Mouse (Mus musculus) embryonic facial prominence, embryonic 15.5 days (tissue): ENCODE measurements around the gene Pla2g12b. TPM values are rescaled to one million over a fixed set of nuclear protein-coding genes. Genes with fewer than 3 reads are reported as not detected.

ENCODE experiments used
- ATAC-seq: fragments of 200-750 bp; cut with Nextera tagmentation; 2 replicates; pipeline ENCODE4 v1.8.0; 2017; ENCODE audit warnings: low read depth, moderate TSS enrichment; ENCODE audit not compliant: insufficient number of reproducible peaks, low FRiP score, low TSS enrichment
- H3K27ac ChIP-seq: fragments of 300-500 bp; sonication (generic); replicated peaks from 2 replicates; pipeline ENCODE4 v1.5.1; 2015; ENCODE audit warnings: mild to moderate bottlenecking, inconsistent platforms
- H3K27me3 ChIP-seq: fragments of 300-500 bp; sonication (generic); 2 replicates; pipeline ENCODE4 v1.6.1; 2015; ENCODE audit warnings: inconsistent platforms
- H3K36me3 ChIP-seq: fragments of 300-500 bp; sonication (generic); 2 replicates; pipeline ENCODE4 v1.6.1; 2015; ENCODE audit warnings: mild to moderate bottlenecking, inconsistent platforms
- H3K4me1 ChIP-seq: fragments of 300-500 bp; sonication (generic); 2 replicates; pipeline ENCODE4 v1.6.1; 2015; ENCODE audit warnings: inconsistent platforms
- H3K4me2 ChIP-seq: fragments of 300-500 bp; sonication (generic); replicated peaks from 2 replicates; pipeline ENCODE4 v1.6.1; 2015; ENCODE audit warnings: mild to moderate bottlenecking, inconsistent platforms
- H3K4me3 ChIP-seq: fragments of 300-500 bp; sonication (generic); replicated peaks from 2 replicates; pipeline ENCODE4 v1.5.1; 2015; ENCODE audit warnings: mild to moderate bottlenecking, inconsistent platforms
- H3K9ac ChIP-seq: fragments of 300-500 bp; sonication (generic); 2 replicates; pipeline ENCODE4 v1.6.1; 2015; ENCODE audit warnings: inconsistent platforms
- H3K9me3 ChIP-seq: fragments of 300-500 bp; sonication (generic); replicated peaks from 2 replicates; pipeline ENCODE4 v1.6.1; 2016; ENCODE audit warnings: inconsistent platforms
- WGBS: fragments of 180-500 bp; shearing (Covaris S2); methylation state at CpG from one replicate; pipeline ENCODE4 v1.1.7; 2015; 5-methylcytosine and 5-hydroxymethylcytosine counted together
- polyA plus RNA-seq: library from polyadenylated mRNA; unstranded; fragments of >200 nt; fragmentation: Nextera tagmentation; extraction: Ambion mirVana; gene quantifications from 2 replicates; pipeline ENCODE4 v1.2.1, GENCODE M21; 2015

Pla2g12b gene
- polyA plus RNA-seq, 1 experiment from 2014 or later: 0.20 TPM

GRCm38 (mm10) chr10:59441735-59442134 is 38.3 kb downstream of the Pla2g12b start, which contains the start of gene Oit3:
Oit3 (minus strand) TSS chr10:59441778.
- Histone ChIP-seq H3K9me3 (no peaks in the 10 kb centered on the region), H3K4me3 (no peak within 1 kb of the TSS), H3K27me3 (no peaks in the 10 kb centered on the region), H3K4me2 (no peak within 1 kb of the TSS), H3K9ac (no peak within 1 kb of the TSS), H3K4me1 (peaks cover 14% of the 10 kb centered on the region), H3K36me3 (no peaks in the 10 kb centered on the region), H3K27ac (no peak within 1 kb of the TSS)
- WGBS: 81% methylated on average over 11 of the region's 11 CpGs
- no peak for ATAC-seq

- Histone ChIP-seq H3K27ac (no peak overlapping the region), H3K27me3 (no peaks in the 10 kb centered on the region), H3K36me3 (peaks cover 2% of the 10 kb centered on the region; the same call in 1 of the 2 replicates), H3K9me3 (no peaks in the 10 kb centered on the region), H3K9ac (no peak overlapping the region), H3K4me1 (peaks cover 14% of the 10 kb centered on the region), H3K4me3 (no peak overlapping the region), H3K4me2 (no peak overlapping the region)
- 49% methylated on average over 7 of the region's 7 CpGs for WGBS
- no peak for ATAC-seq
Observed at GRCm38 (mm10) chr10:59443212-59443611, 39.8 kb downstream of the Pla2g12b start.

- H3K27ac ChIP-seq: no peak overlapping the region
- ATAC-seq: no peak
- no peaks in the 10 kb centered on the region for H3K9me3 ChIP-seq
- H3K4me2 ChIP-seq: no peak overlapping the region
- H3K27me3 ChIP-seq: no peaks in the 10 kb centered on the region
- no peak overlapping the region for H3K9ac ChIP-seq
- H3K4me1 ChIP-seq: peaks cover 13% of the 10 kb centered on the region
- WGBS: 88% methylated on average over 3 of the region's 3 CpGs
- H3K36me3 ChIP-seq: peaks cover 9% of the 10 kb centered on the region
- H3K4me3 ChIP-seq: no peak overlapping the region
Observed at GRCm38 (mm10) chr10:59444106-59444505, 40.6 kb downstream of the Pla2g12b start.

- ATAC-seq: no peak
- Histone ChIP-seq H3K27ac (no peak overlapping the region), H3K4me2 (no peak overlapping the region), H3K9me3 (no peaks in the 10 kb centered on the region), H3K9ac (no peak overlapping the region), H3K36me3 (peaks cover 11% of the 10 kb centered on the region), H3K4me3 (no peak overlapping the region), H3K27me3 (no peaks in the 10 kb centered on the region), H3K4me1 (peaks cover 8% of the 10 kb centered on the region)
- 38% methylated on average over 8 of the region's 8 CpGs for WGBS
Observed at GRCm38 (mm10) chr10:59444635-59445034, 41.2 kb downstream of the Pla2g12b start.

- Histone ChIP-seq H3K4me2 (no peak overlapping the region), H3K4me1 (no peaks in the 10 kb centered on the region), H3K36me3 (peaks cover 13% of the 10 kb centered on the region), H3K27ac (0 out of 2 replicates have a peak overlapping the region, but pooled peaks have one; percentile 30), H3K9ac (no peak overlapping the region), H3K27me3 (no peaks in the 10 kb centered on the region), H3K4me3 (no peak overlapping the region), H3K9me3 (no peaks in the 10 kb centered on the region)
- ATAC-seq: no peak
- WGBS: 79% methylated on average over 10 of the region's 10 CpGs
Observed at GRCm38 (mm10) chr10:59446911-59447437, 43.5 kb downstream of the Pla2g12b start.

GRCm38 (mm10) chr10:59447546-59447945 is 44.1 kb downstream of the Pla2g12b start:
- ATAC-seq: no peak

GRCm38 (mm10) chr10:59451839-59452238 is 48.4 kb downstream of the Pla2g12b start:
- H3K36me3 ChIP-seq: peaks cover 19% of the 10 kb centered on the region
- H3K4me3 ChIP-seq: no peak overlapping the region
- no peaks in the 10 kb centered on the region for H3K4me1 ChIP-seq
- no peaks in the 10 kb centered on the region for H3K9me3 ChIP-seq
- H3K27ac ChIP-seq: no peak overlapping the region
- no peak overlapping the region for H3K9ac ChIP-seq
- no peaks in the 10 kb centered on the region for H3K27me3 ChIP-seq
- peak; percentile 65; the same call in 1 of the 2 replicates for ATAC-seq
- 43% methylated on average over 5 of the region's 5 CpGs for WGBS
- H3K4me2 ChIP-seq: no peak overlapping the region

More at GRCm38 (mm10) chr10:59447546-59447945, 44.1 kb downstream of the Pla2g12b start:
- Histone ChIP-seq H3K27ac (0 out of 2 replicates have a peak overlapping the region, but pooled peaks have one; percentile 30), H3K27me3 (no peaks in the 10 kb centered on the region), H3K4me3 (no peak overlapping the region), H3K36me3 (peaks cover 13% of the 10 kb centered on the region), H3K4me2 (no peak overlapping the region), H3K4me1 (no peaks in the 10 kb centered on the region), H3K9ac (no peak overlapping the region), H3K9me3 (no peaks in the 10 kb centered on the region)
- WGBS: 61% methylated on average over 9 of the region's 9 CpGs

- 0 out of 2 replicates have a peak, but pooled peaks cover 7% of the 10 kb centered on the region for H3K36me3 ChIP-seq
- no peaks in the 10 kb centered on the region for H3K9me3 ChIP-seq
- WGBS: 93% methylated on average over 15 of the region's 15 CpGs
- no peak for ATAC-seq
- no peak overlapping the region for H3K4me2 ChIP-seq
- H3K4me1 ChIP-seq: no peaks in the 10 kb centered on the region
- H3K27me3 ChIP-seq: no peaks in the 10 kb centered on the region
- H3K4me3 ChIP-seq: no peak overlapping the region
- H3K9ac ChIP-seq: no peak overlapping the region
- H3K27ac ChIP-seq: no peak overlapping the region
Observed at GRCm38 (mm10) chr10:59454631-59455030, 51.2 kb downstream of the Pla2g12b start.

GRCm38 (mm10) chr10:59459767-59460166 is 56.3 kb downstream of the Pla2g12b start:
- Histone ChIP-seq H3K4me1 (no peaks in the 10 kb centered on the region), H3K4me3 (no peak overlapping the region), H3K4me2 (no peak overlapping the region), H3K27ac (no peak overlapping the region), H3K36me3 (0 out of 2 replicates have a peak, but pooled peaks cover 3% of the 10 kb centered on the region), H3K9me3 (no peaks in the 10 kb centered on the region), H3K27me3 (no peaks in the 10 kb centered on the region), H3K9ac (no peak overlapping the region)
- 89% methylated on average over 12 of the region's 12 CpGs for WGBS
- ATAC-seq: no peak

GRCm38 (mm10) chr10:59462307-59462706 is 58.8 kb downstream of the Pla2g12b start:
- H3K4me1 ChIP-seq: no peaks in the 10 kb centered on the region
- no peak overlapping the region for H3K4me3 ChIP-seq
- H3K4me2 ChIP-seq: no peak overlapping the region
- WGBS: 72% methylated on average over 6 of the region's 6 CpGs
- H3K9ac ChIP-seq: no peak overlapping the region
- H3K27me3 ChIP-seq: no peaks in the 10 kb centered on the region
- no peaks in the 10 kb centered on the region for H3K9me3 ChIP-seq
- 0 out of 2 replicates have a peak, but pooled peaks have one; percentile 47 for ATAC-seq
- H3K36me3 ChIP-seq: no peaks in the 10 kb centered on the region
- 0 out of 2 replicates have a peak overlapping the region, but pooled peaks have one; percentile 28 for H3K27ac ChIP-seq

GRCm38 (mm10) chr10:59465546-59465945 is 62.1 kb downstream of the Pla2g12b start:
- WGBS: 74% methylated on average over 3 of the region's 3 CpGs
- no peak overlapping the region for H3K4me2 ChIP-seq
- 0 out of 2 replicates have a peak, but pooled peaks cover 2% of the 10 kb centered on the region for H3K4me1 ChIP-seq
- no peak for ATAC-seq
- H3K9me3 ChIP-seq: no peaks in the 10 kb centered on the region
- H3K27ac ChIP-seq: no peak overlapping the region; the same call in 1 of the 2 replicates
- H3K27me3 ChIP-seq: no peaks in the 10 kb centered on the region
- H3K4me3 ChIP-seq: no peak overlapping the region
- H3K36me3 ChIP-seq: no peaks in the 10 kb centered on the region
- H3K9ac ChIP-seq: no peak overlapping the region

- no peaks in the 10 kb centered on the region for H3K9me3 ChIP-seq
- no peaks in the 10 kb centered on the region for H3K36me3 ChIP-seq
- H3K4me3 ChIP-seq: no peak overlapping the region
- no peak overlapping the region for H3K9ac ChIP-seq
- WGBS: 63% methylated on average over 4 of the region's 4 CpGs
- no peak for ATAC-seq
- H3K27ac ChIP-seq: no peak overlapping the region
- no peaks in the 10 kb centered on the region for H3K27me3 ChIP-seq
- no peak overlapping the region for H3K4me2 ChIP-seq
- H3K4me1 ChIP-seq: 0 out of 2 replicates have a peak, but pooled peaks cover 4% of the 10 kb centered on the region
Observed at GRCm38 (mm10) chr10:59466626-59467025, 63.2 kb downstream of the Pla2g12b start.
